Mouse (Mus musculus) embryonic facial prominence, embryonic 13.5 days (tissue): Measurements from ENCODE around the gene Phldb2. TPM values are rescaled to one million over a fixed set of nuclear protein-coding genes. Genes with fewer than 3 reads are reported as not detected.

Source experiments
- ATAC-seq: fragments of 200-750 bp; cut with Nextera tagmentation; 2 replicates; pipeline ENCODE4 v1.8.0; 2017; ENCODE audit warnings: low read depth; ENCODE audit not compliant: insufficient number of reproducible peaks, insufficient read depth, low FRiP score, low TSS enrichment
- H3K27ac ChIP-seq: fragments of 300-500 bp; sonication (generic); 2 replicates; pipeline ENCODE4 v1.5.1; 2015; ENCODE audit warnings: moderate library complexity, mild to moderate bottlenecking, inconsistent platforms
- H3K27me3 ChIP-seq: fragments of 300-500 bp; sonication (generic); 2 replicates; pipeline ENCODE4 v1.6.1; 2015; ENCODE audit warnings: mild to moderate bottlenecking, inconsistent platforms
- H3K36me3 ChIP-seq: fragments of 300-500 bp; sonication (generic); 2 replicates; pipeline ENCODE4 v1.6.1; 2015; ENCODE audit warnings: mild to moderate bottlenecking, inconsistent platforms
- H3K4me1 ChIP-seq: fragments of 300-500 bp; sonication (generic); 2 replicates; pipeline ENCODE4 v1.6.1; 2015; ENCODE audit warnings: inconsistent platforms
- H3K4me2 ChIP-seq: fragments of 300-500 bp; sonication (generic); 2 replicates; pipeline ENCODE4 v1.6.1; 2015; ENCODE audit warnings: moderate library complexity, mild to moderate bottlenecking, inconsistent platforms
- H3K4me3 ChIP-seq: fragments of 300-500 bp; sonication (generic); 2 replicates; pipeline ENCODE4 v1.5.1; 2015; ENCODE audit warnings: mild to moderate bottlenecking, inconsistent platforms
- H3K9ac ChIP-seq: fragments of 300-500 bp; sonication (generic); 2 replicates; pipeline ENCODE4 v1.6.1; 2015; ENCODE audit warnings: mild to moderate bottlenecking, inconsistent platforms
- H3K9me3 ChIP-seq: fragments of 300-500 bp; sonication (generic); 2 replicates; pipeline ENCODE4 v1.6.1; 2016; ENCODE audit warnings: inconsistent platforms
- WGBS: fragments of 180-500 bp; shearing (Covaris S2); methylation state at CpG from one replicate; pipeline ENCODE4 v1.1.7; 2015; ENCODE audit warnings: mixed read lengths; 5-methylcytosine and 5-hydroxymethylcytosine counted together
- polyA plus RNA-seq: library from polyadenylated mRNA; unstranded; fragments of >200 nt; fragmentation: Nextera tagmentation; extraction: Ambion mirVana; gene quantifications from 2 replicates; pipeline ENCODE4 v1.2.1, GENCODE M21; 2015

The Phldb2 gene
- polyA plus RNA-seq, 1 experiment from 2014 or later = 55.0 TPM

DNA sequence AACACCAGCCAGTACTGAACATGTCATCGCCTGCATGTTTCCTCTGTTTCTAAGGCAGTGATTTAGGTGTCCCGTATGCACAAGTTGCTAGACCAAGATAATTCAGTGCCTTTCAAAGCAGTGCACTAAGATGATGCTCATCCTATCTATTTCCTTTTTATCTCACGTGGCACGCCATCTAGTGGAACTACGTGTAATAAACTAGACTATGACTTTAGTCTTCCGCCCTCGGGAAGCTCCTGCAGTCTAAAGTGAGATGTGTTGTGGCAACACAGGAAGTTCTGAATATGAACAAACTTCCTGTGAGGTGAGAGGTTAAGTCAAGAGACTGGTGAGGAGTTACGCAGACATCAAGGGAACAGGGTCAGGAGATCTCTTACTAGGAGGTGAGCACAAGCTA, 166.8 kb downstream of the Phldb2 start:
- Histone ChIP-seq H3K4me1 (no peaks in the 10 kb centered on the region), H3K9me3 (no peaks in the 10 kb centered on the region), H3K4me2 (no peak overlapping the region), H3K27ac (no peak overlapping the region), H3K36me3 (peaks cover 43% of the 10 kb centered on the region), H3K9ac (no peak overlapping the region), H3K27me3 (no peaks in the 10 kb centered on the region), H3K4me3 (no peak overlapping the region)
- WGBS = 40% methylated on average over 8 of the region's 8 CpGs
- ATAC-seq = no peak

DNA sequence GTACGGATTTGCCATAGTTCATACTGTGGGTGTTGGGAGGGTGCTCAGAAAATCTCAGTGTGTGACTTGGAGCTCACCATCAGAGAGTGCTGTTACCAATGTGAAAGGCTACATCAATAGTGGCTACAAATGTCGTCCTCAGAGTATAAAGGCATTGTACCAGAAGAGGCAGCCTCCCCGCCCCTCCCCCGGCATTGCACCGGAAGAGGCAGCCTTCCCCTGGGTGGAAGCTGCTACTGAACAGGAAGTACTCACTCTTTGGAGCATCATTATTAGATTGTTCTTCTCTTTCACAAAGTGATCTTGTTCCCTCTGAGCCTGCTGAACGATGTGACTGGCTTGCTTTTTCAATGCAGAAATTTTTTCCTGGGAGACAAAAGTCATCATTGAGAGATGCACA, 173.4 kb downstream of the Phldb2 start:
- no peak overlapping the region for H3K4me3 ChIP-seq
- H3K9ac ChIP-seq = no peak overlapping the region
- no peak for ATAC-seq
- H3K27ac ChIP-seq = no peak overlapping the region
- 67% methylated on average over 6 of the region's 6 CpGs for WGBS
- H3K36me3 ChIP-seq = peaks cover 69% of the 10 kb centered on the region
- H3K9me3 ChIP-seq = no peaks in the 10 kb centered on the region
- no peaks in the 10 kb centered on the region for H3K4me1 ChIP-seq
- H3K4me2 ChIP-seq = no peak overlapping the region
- H3K27me3 ChIP-seq = no peaks in the 10 kb centered on the region

DNA sequence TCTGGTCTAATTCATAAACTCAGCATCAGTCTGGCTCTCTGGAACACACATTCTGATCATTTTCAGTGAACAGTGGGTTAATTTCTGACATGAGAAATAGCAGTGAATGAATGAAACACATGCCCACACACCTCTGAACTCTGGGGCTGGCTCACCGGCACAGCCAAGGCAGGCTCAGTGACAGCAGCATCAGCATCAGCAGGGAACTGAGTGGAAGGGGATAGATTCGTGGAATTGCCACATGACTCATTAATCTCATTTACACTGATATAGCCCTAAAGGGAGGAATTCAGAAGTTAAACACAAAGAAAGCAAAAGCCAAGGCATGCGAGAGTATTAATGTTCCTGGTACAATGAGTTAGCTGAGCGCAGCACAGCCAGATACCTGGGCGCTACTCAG, 178.6 kb downstream of the Phldb2 start:
- H3K27ac ChIP-seq = no peak overlapping the region
- 87% methylated on average over 5 of the region's 5 CpGs for WGBS
- H3K36me3 ChIP-seq = peaks cover 87% of the 10 kb centered on the region
- H3K9ac ChIP-seq = no peak overlapping the region
- H3K4me3 ChIP-seq = no peak overlapping the region
- no peak overlapping the region for H3K4me2 ChIP-seq
- no peaks in the 10 kb centered on the region for H3K4me1 ChIP-seq
- no peak for ATAC-seq
- H3K27me3 ChIP-seq = no peaks in the 10 kb centered on the region
- no peaks in the 10 kb centered on the region for H3K9me3 ChIP-seq

DNA sequence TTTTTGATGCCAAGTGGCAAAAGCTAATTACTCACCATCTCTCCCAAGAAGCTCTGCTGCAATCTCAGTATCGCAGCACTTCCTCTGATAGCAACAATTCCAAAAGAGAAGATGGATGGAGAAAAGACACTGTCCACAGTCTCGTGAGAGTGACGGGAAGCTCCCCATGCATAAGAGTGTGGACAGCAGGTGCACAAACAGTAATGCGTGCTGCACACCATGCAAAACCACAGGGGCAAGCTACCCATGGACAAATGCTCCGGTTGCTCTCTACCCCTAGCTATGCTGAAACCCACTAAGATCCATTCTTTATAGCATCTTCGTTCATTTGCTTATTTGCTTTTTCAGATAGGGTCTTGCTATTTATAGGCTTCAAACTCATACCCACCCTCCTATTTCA, 182.5 kb downstream of the Phldb2 start:
- no peaks in the 10 kb centered on the region for H3K4me1 ChIP-seq
- no peak overlapping the region for H3K27ac ChIP-seq
- ATAC-seq = no peak
- H3K36me3 ChIP-seq = peaks cover 68% of the 10 kb centered on the region
- H3K4me3 ChIP-seq = no peak overlapping the region
- WGBS = 97% methylated on average over 6 of the region's 6 CpGs
- no peaks in the 10 kb centered on the region for H3K9me3 ChIP-seq
- no peaks in the 10 kb centered on the region for H3K27me3 ChIP-seq
- no peak overlapping the region for H3K4me2 ChIP-seq
- H3K9ac ChIP-seq = no peak overlapping the region

DNA sequence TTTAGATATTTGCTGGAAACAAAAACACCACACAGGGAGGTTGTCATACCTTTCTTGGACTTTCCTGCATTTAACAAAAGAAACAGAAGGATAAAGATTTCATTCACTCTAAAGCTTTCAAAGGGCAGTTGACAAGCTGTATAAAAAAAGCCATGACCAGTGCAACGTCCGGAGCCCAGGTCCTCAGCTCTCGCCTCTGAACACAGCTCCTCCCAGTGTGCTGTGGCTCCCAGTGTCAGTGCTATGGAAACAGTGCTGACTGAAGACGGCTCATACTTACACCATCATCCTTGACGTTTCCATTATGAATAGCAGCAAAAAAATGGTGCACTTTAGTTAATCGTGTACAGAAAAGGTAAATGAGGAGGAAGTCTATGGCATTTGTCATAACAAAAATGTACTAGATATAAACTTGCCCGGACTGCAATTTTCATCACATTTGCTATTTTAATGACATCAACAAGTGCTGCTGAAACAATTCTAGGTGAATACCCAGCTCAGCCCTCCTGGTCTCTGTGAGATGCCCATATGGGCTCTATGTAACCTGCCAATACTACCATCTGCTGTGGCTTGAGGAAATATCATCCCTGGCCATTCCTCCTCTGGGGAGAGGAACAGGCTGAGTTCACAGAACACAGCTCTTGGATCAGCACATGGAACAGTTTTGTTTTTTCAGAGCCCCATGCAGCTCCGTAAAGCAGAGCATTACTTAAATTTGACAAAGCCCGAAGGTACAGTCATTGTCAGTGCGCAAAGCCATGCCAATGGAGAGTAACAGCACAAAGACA, 185.4 kb downstream of the Phldb2 start:
- no peak for ATAC-seq
- Histone ChIP-seq H3K4me3 (no peak overlapping the region), H3K27ac (no peak overlapping the region), H3K4me2 (no peak overlapping the region), H3K4me1 (no peaks in the 10 kb centered on the region), H3K36me3 (peaks cover 46% of the 10 kb centered on the region), H3K9ac (no peak overlapping the region), H3K27me3 (no peaks in the 10 kb centered on the region), H3K9me3 (no peaks in the 10 kb centered on the region)
- WGBS = 79% methylated on average over 10 of the region's 10 CpGs

DNA sequence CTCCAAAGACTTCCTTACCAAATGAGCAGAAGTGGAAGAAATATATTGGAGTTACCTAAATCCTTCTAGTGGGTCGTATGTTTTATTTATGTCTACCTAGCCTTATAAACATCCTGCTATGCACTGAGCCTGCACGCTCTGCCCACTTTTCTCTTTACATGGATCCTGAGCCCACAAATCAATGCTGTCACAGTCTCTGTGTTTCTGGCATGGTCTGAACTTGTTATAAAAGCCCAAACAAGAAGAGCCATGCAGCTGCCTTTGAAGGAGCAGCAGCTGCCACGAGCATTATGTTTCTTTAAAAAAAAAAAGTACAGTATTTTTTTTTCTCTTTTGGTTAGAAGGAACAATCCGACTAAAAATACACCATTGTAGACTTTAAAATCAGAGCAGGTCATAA, 186.0 kb downstream of the Phldb2 start:
- Histone ChIP-seq H3K9me3 (no peaks in the 10 kb centered on the region), H3K4me3 (no peak overlapping the region), H3K4me1 (no peaks in the 10 kb centered on the region), H3K27ac (no peak overlapping the region), H3K36me3 (peaks cover 49% of the 10 kb centered on the region), H3K4me2 (no peak overlapping the region), H3K27me3 (no peaks in the 10 kb centered on the region), H3K9ac (no peak overlapping the region)
- WGBS = 58% methylated on average over 4 of the region's 4 CpGs
- no peak for ATAC-seq

DNA sequence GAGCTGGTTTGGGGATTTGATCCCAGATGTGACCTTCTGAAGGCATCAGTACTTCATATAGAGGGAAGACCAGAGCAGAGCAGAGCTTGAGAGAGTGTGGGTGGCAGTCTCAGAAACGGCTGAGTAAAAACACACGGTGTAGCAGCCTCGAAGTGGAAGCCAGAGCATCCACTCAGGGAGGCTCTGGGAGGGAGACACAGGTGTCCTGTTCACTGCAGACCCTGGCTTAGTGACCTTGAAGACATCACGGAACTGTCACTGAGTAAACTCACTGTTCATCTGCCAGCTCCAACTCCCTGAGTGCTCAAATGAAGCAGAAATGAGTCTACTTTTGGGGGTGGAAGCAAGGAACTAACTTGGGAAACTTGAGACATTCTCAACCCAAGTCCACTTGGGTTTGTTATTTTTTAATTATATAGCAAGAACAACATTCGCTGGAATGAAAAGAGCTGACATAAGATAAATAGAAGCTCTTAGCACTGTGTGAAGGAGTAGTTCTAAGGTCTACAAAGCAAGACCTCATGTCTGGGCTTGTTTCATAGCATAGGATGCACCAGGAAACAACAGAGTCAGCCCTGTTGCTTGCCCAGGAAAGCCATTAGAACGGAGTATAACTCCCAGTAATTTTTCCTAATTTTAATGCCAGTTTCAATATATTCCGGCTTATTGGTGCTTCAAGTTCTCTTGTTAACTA, 187.4 kb downstream of the Phldb2 start:
- WGBS = 73% methylated on average over 7 of the region's 7 CpGs
- ATAC-seq = no peak
- H3K4me2 ChIP-seq = no peak overlapping the region
- no peaks in the 10 kb centered on the region for H3K9me3 ChIP-seq
- H3K4me1 ChIP-seq = no peaks in the 10 kb centered on the region
- H3K9ac ChIP-seq = no peak overlapping the region
- no peak overlapping the region for H3K27ac ChIP-seq
- H3K27me3 ChIP-seq = no peaks in the 10 kb centered on the region
- no peak overlapping the region for H3K4me3 ChIP-seq
- H3K36me3 ChIP-seq = peaks cover 40% of the 10 kb centered on the region

DNA sequence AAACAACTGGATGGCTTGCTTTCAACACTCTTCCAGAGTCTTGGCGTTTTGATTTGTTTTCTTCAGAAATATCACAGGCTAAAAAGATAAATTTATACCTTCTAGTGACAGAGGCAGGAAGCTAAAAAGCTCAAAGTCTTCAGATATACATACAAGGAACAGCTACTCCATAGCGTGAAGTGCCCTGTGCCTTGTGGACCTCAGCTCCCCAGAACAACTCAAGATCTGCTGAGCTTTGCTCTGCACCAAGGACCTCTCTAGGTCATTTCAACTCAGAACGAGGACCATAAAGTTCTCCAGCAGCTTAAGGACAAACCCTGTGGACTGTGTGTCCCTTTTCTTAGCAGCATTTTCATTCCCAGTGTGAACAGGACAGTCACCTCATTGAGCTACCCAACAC, 188.3 kb downstream of the Phldb2 start:
- Histone ChIP-seq H3K9me3 (no peaks in the 10 kb centered on the region), H3K4me1 (no peaks in the 10 kb centered on the region), H3K4me2 (no peak overlapping the region), H3K36me3 (peaks cover 39% of the 10 kb centered on the region), H3K9ac (no peak overlapping the region), H3K27ac (no peak overlapping the region), H3K4me3 (no peak overlapping the region), H3K27me3 (no peaks in the 10 kb centered on the region)
- ATAC-seq = no peak
- WGBS = 89% methylated on average over 3 of the region's 3 CpGs

DNA sequence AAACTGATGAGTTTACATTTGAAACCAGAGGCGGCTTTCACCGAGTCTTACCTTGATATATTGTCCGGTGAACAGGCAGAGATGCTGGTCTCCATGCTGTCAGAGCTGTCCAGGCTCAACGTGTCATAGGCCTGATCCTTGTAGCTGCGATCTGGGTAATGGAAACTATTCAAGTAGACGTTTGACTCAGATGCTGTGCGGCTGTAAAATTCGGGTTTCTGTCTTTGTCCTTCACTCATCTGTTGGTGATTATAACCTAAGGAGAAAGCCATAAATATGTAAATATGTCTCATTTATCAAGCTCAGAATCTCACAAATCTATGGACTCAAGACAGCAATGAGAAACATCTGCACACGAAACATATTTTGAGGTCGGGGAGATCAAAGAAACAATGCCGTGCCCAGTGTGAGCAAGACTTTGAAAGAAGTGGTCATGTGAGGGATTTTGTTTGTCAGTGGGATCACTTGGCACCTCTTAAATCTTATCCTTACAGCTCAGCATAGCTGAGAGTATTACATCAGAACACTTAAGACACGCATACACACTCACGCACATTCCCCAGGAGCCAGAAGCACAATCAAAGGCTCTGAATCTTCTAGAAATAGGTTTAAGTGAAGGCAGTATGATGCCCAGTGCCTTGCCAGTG, 190.4 kb downstream of the Phldb2 start:
- H3K27me3 ChIP-seq = no peaks in the 10 kb centered on the region
- H3K4me1 ChIP-seq = no peaks in the 10 kb centered on the region
- 64% methylated on average over 13 of the region's 13 CpGs for WGBS
- no peak overlapping the region for H3K9ac ChIP-seq
- no peak overlapping the region for H3K27ac ChIP-seq
- no peak for ATAC-seq
- no peak overlapping the region for H3K4me3 ChIP-seq
- no peak overlapping the region for H3K4me2 ChIP-seq
- no peaks in the 10 kb centered on the region for H3K9me3 ChIP-seq
- peaks cover 39% of the 10 kb centered on the region for H3K36me3 ChIP-seq

DNA sequence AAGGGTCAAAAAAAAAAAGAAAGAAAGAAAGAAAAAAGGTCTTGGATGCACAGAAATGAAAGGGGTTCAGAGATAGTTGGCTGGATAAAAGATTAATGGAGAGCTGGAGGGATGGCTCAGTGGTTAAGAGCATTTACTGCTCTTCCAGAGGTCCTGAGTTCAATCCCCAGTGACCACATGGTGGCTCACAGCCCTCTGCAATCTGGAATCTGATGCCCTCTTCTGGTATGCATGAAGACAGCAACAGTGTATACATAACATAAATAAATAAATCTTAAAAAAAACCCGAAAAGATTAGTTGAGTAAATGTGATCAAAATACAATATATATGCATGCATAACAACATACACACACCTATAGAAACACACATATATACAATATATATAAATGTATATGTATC, 192.0 kb downstream of the Phldb2 start:
- no peak overlapping the region for H3K27ac ChIP-seq
- H3K27me3 ChIP-seq = no peaks in the 10 kb centered on the region
- no peak overlapping the region for H3K9ac ChIP-seq
- peaks cover 39% of the 10 kb centered on the region for H3K36me3 ChIP-seq
- H3K4me1 ChIP-seq = no peaks in the 10 kb centered on the region
- no peak for ATAC-seq
- no peak overlapping the region for H3K4me2 ChIP-seq
- 79% methylated on average over 1 of the region's 1 CpGs for WGBS
- H3K9me3 ChIP-seq = no peaks in the 10 kb centered on the region
- H3K4me3 ChIP-seq = no peak overlapping the region

DNA sequence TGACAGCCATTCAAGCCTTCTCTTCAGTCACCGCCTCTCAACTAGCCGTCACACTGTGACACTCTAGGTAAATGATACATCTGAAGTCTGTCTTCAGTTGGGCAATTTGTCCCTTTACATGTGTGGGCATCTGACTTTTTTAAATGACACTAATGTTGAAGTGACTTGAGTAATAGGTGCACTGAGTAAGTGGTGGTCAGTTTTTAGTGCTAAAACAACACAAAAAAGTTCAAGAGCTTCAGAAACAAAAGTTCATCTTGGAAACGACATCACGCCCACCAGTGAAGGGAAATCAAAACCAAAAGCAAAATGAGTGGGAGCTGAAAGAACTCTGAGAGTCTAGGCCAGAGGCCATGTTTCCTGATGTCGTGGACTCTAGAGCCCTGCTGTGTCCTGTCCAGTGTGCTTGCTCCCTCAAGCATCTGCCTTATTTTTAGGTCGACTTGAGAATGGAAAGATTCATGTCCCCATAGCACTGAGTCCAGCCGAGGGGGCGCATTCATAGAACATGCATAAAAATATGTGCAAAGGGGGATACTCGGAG, 194.6 kb downstream of the Phldb2 start:
- H3K4me1 ChIP-seq = no peaks in the 10 kb centered on the region
- H3K9ac ChIP-seq = no peak overlapping the region
- 83% methylated on average over 9 of the region's 9 CpGs for WGBS
- ATAC-seq = no peak
- H3K36me3 ChIP-seq = peaks cover 35% of the 10 kb centered on the region
- H3K4me3 ChIP-seq = no peak overlapping the region
- H3K27me3 ChIP-seq = no peaks in the 10 kb centered on the region
- H3K9me3 ChIP-seq = no peaks in the 10 kb centered on the region
- no peak overlapping the region for H3K27ac ChIP-seq
- no peak overlapping the region for H3K4me2 ChIP-seq
